ENCODE assay signal across 8 mouse cellular contexts in genomic region chr17:46609721-46610514, GRCm38 (mm10). TPM values are rescaled to one million over a fixed set of nuclear protein-coding genes. Genes with fewer than 3 reads are reported as not detected.
A peak's percentile ranks its signal among the peaks of the same experiment; 100 is the strongest.
DNase-seq lines count a peak whose midpoint lies in the region; ATAC-seq and TF ChIP-seq lines count a peak whose summit lies in the region.

No protein-coding gene starts in this region.

- WGBS in forebrain, embryonic 16.5 days: 46% methylated on average over 15 of the region's 15 CpGs

- no peaks in the 10 kb centered on the region for H3K9me3 ChIP-seq in megakaryocyte, embryonic 14.5 days
- H3K9me3 ChIP-seq in forebrain, embryonic 16.5 days (ENCODE audit: control insufficient read depth, low read length): no peaks in the 10 kb centered on the region

- peak overlapping the region; percentile 58 for H3K4me3 ChIP-seq in gastrocnemius, adult 2 months
- no peak overlapping the region for H3K4me3 ChIP-seq in embryonic fibroblast, embryonic 13.5 days (ENCODE audit: insufficient read depth, low read length)
- peak overlapping the region; percentile 18 for H3K4me3 ChIP-seq in megakaryocyte, embryonic 14.5 days (replicated peaks)
- no peak overlapping the region for H3K4me3 ChIP-seq in forebrain, embryonic 16.5 days (replicated peaks; ENCODE audit: low read length)

- H3K9ac ChIP-seq in forebrain, embryonic 16.5 days (replicated peaks; ENCODE audit: low read depth, low read length): no peak overlapping the region

- DNase-seq in gastrocnemius, adult 2 months: no peak
- no peak for DNase-seq in gastrocnemius, postnatal 36 days
- DNase-seq in kidney, postnatal 10 days: peak; percentile 75
- no peak for DNase-seq in layer of hippocampus, adult 11-12 months (ENCODE audit: low spot score)
- DNase-seq in gastrocnemius, postnatal 10 days: no peak

- no peak for TF ChIP-seq POLR2A in embryonic fibroblast, embryonic 13.5 days (IDR thresholded peaks at IDR 0.05; ENCODE audit: low read depth, low read length)

- ATAC-seq in forebrain, embryonic 16.5 days: no peak

- no peak for TF ChIP-seq CTCF in gastrocnemius, adult 2 months (IDR thresholded peaks at IDR 0.05)
- TF ChIP-seq CTCF in embryonic fibroblast, embryonic 13.5 days (IDR thresholded peaks at IDR 0.05; ENCODE audit: borderline replicate concordance, insufficient read depth, low read length): no peak

- no peak overlapping the region for H3K4me2 ChIP-seq in forebrain, embryonic 16.5 days (ENCODE audit: low read length)

- no peaks in the 10 kb centered on the region for H3K36me3 ChIP-seq in megakaryocyte, embryonic 14.5 days (replicated peaks; ENCODE audit: low read length)
- no peaks in the 10 kb centered on the region for H3K36me3 ChIP-seq in forebrain, embryonic 16.5 days (ENCODE audit: control insufficient read depth, insufficient read depth)

- intact Hi-C loops in gastrocnemius, adult 2 months (cut with DNase I): no loop called here
- intact Hi-C loops in gastrocnemius, postnatal 36 days (cut with DNase I): no loop called here

- peak overlapping the region; percentile 58; the same call in 1 of the 2 replicates for H3K27ac ChIP-seq in gastrocnemius, adult 2 months
- H3K27ac ChIP-seq in embryonic fibroblast, embryonic 13.5 days (ENCODE audit: insufficient read depth, low read length): peak overlapping the region; percentile 23; the same call in 1 of the 2 replicates
- H3K27ac ChIP-seq in forebrain, embryonic 16.5 days (ENCODE audit: low read length): no peak overlapping the region

- H3K27me3 ChIP-seq in megakaryocyte, embryonic 14.5 days (replicated peaks): no peaks in the 10 kb centered on the region
- H3K27me3 ChIP-seq in forebrain, embryonic 16.5 days (replicated peaks; ENCODE audit: control insufficient read depth, insufficient read depth, low read length): no peaks in the 10 kb centered on the region

- H3K4me1 ChIP-seq in embryonic fibroblast, embryonic 13.5 days (ENCODE audit: control insufficient read depth, insufficient read depth, low read length): peaks cover 21% of the 10 kb centered on the region
- H3K4me1 ChIP-seq in megakaryocyte, embryonic 14.5 days: peaks cover 64% of the 10 kb centered on the region
- H3K4me1 ChIP-seq in forebrain, embryonic 16.5 days (replicated peaks; ENCODE audit: control insufficient read depth, insufficient read depth, low read length): peaks cover 20% of the 10 kb centered on the region

RNA-seq across cellular contexts. Expression of gene Ptk7, which starts 19.4 kb away (rescaled TPM):
- total RNA-seq in gastrocnemius, adult 2 months (2021): under 1 TPM; 0.28 to 0.78 TPM
- total RNA-seq in gastrocnemius, postnatal 36 days (2021): under 1 TPM; 0.79 to 0.94 TPM
- 145 and 172 TPM in 2 replicates for polyA plus RNA-seq in embryonic fibroblast, embryonic 13.5 days (2011; ENCODE audit: insufficient read length, low read depth, missing spikeins)
- polyA plus RNA-seq in megakaryocyte, embryonic 14.5 days (2012; ENCODE audit: insufficient read depth, low replicate concordance): 6.7 and 13.6 TPM in 2 replicates
- total RNA-seq in gastrocnemius, postnatal 10 days (2021): 10 to 100 TPM; 12.6 to 19.3 TPM
- 33.9 and 36.5 TPM in 2 replicates for polyA plus RNA-seq in forebrain, embryonic 16.5 days (2015; fragmentation: Nextera tagmentation; extraction: Ambion mirVana)

RNA-seq across cellular contexts. Expression of gene Klc4, which starts 35.9 kb away (rescaled TPM):
- 10 to 100 TPM; 10.9 to 13.1 TPM for total RNA-seq in gastrocnemius, adult 2 months (2021)
- total RNA-seq in gastrocnemius, postnatal 36 days (2021): 10 to 100 TPM; 11.7 to 11.8 TPM
- polyA plus RNA-seq in embryonic fibroblast, embryonic 13.5 days (2011; ENCODE audit: insufficient read length, low read depth, missing spikeins): 6.5 and 7.2 TPM in 2 replicates
- polyA plus RNA-seq in megakaryocyte, embryonic 14.5 days (2012; ENCODE audit: insufficient read depth, low replicate concordance): 33.6 and 42.0 TPM in 2 replicates
- 10 to 100 TPM; 18.7 to 19.5 TPM for total RNA-seq in gastrocnemius, postnatal 10 days (2021)
- 42.8 and 43.9 TPM in 2 replicates for polyA plus RNA-seq in forebrain, embryonic 16.5 days (2015; fragmentation: Nextera tagmentation; extraction: Ambion mirVana)

RNA-seq across cellular contexts. Expression of gene Mrpl2, which starts 36.1 kb away (rescaled TPM):
- total RNA-seq in gastrocnemius, adult 2 months (2021): 100 to 1,000 TPM in 1 of 2 experiments, 10 to 100 TPM in 1; 82.7 to 120 TPM
- total RNA-seq in gastrocnemius, postnatal 36 days (2021): 100 to 1,000 TPM in 1 of 2 experiments, 10 to 100 TPM in 1; 99.4 to 102 TPM
- 33.5 and 45.2 TPM in 2 replicates for polyA plus RNA-seq in embryonic fibroblast, embryonic 13.5 days (2011; ENCODE audit: insufficient read length, low read depth, missing spikeins)
- 289 and 528 TPM in 2 replicates for polyA plus RNA-seq in megakaryocyte, embryonic 14.5 days (2012; ENCODE audit: insufficient read depth, low replicate concordance)
- 100 to 1,000 TPM; 101 to 117 TPM for total RNA-seq in gastrocnemius, postnatal 10 days (2021)
- polyA plus RNA-seq in forebrain, embryonic 16.5 days (2015; fragmentation: Nextera tagmentation; extraction: Ambion mirVana): 66.1 and 74.9 TPM in 2 replicates

RNA-seq across cellular contexts. Expression of gene Cul7, which starts 40.2 kb away (rescaled TPM):
- total RNA-seq in gastrocnemius, adult 2 months (2021): 1 to 10 TPM; 2.9 to 5.6 TPM
- 1 to 10 TPM; 5.8 to 5.9 TPM for total RNA-seq in gastrocnemius, postnatal 36 days (2021)
- 63.6 and 64.4 TPM in 2 replicates for polyA plus RNA-seq in embryonic fibroblast, embryonic 13.5 days (2011; ENCODE audit: insufficient read length, low read depth, missing spikeins)
- 90.0 and 167 TPM in 2 replicates for polyA plus RNA-seq in megakaryocyte, embryonic 14.5 days (2012; ENCODE audit: insufficient read depth, low replicate concordance)
- total RNA-seq in gastrocnemius, postnatal 10 days (2021): 10 to 100 TPM; 39.8 to 50.5 TPM
- 38.8 and 42.8 TPM in 2 replicates for polyA plus RNA-seq in forebrain, embryonic 16.5 days (2015; fragmentation: Nextera tagmentation; extraction: Ambion mirVana)

RNA-seq across cellular contexts. Expression of gene Srf, which starts 53.9 kb away (rescaled TPM):
- 10 to 100 TPM; 82.4 to 89.3 TPM for total RNA-seq in gastrocnemius, adult 2 months (2021)
- 10 to 100 TPM; 70.4 to 74.9 TPM for total RNA-seq in gastrocnemius, postnatal 36 days (2021)
- polyA plus RNA-seq in embryonic fibroblast, embryonic 13.5 days (2011; ENCODE audit: insufficient read length, low read depth, missing spikeins): 50.9 and 61.2 TPM in 2 replicates
- polyA plus RNA-seq in megakaryocyte, embryonic 14.5 days (2012; ENCODE audit: insufficient read depth, low replicate concordance): 148 and 196 TPM in 2 replicates
- 10 to 100 TPM; 66.9 to 75.5 TPM for total RNA-seq in gastrocnemius, postnatal 10 days (2021)
- 3.4 and 3.6 TPM in 2 replicates for polyA plus RNA-seq in forebrain, embryonic 16.5 days (2015; fragmentation: Nextera tagmentation; extraction: Ambion mirVana)

Comparison
In these comparisons a context has a peak if more than half of its experiments do, and no peak if none do; other contexts are left out.
1. RNA of gene Ptk7, which starts 19.4 kb away (total RNA-seq): 12.6 to 19.3 TPM in gastrocnemius, postnatal 10 days; 0.79 to 0.94 TPM in gastrocnemius, postnatal 36 days and 0.28 to 0.78 TPM in gastrocnemius, adult 2 months; every median in the first group is over 4 times any median in the second.
2. H3K4me3 ChIP-seq: peak in gastrocnemius, adult 2 months (single experiment) and megakaryocyte, embryonic 14.5 days (single experiment); none in embryonic fibroblast, embryonic 13.5 days (single experiment) and forebrain, embryonic 16.5 days (single experiment).